Comparison of ENCODE assay signal across 10 mouse cellular contexts in genomic region chrX:96144960-96145488, GRCm38 (mm10). TPM values are rescaled to one million over a fixed set of nuclear protein-coding genes. Genes with fewer than 3 reads are reported as not detected.
DNase-seq lines count a peak whose midpoint lies in the region; ATAC-seq and TF ChIP-seq lines count a peak whose summit lies in the region.
"Had no signal": no experiment of that assay in that cellular context is flagged by ENCODE, and none has a peak within 500 bp of the region (broad histone marks: within the 10 kb centered on the region; RNA-seq: fewer than 3 reads in every experiment).

No protein-coding gene starts in this region.

- no peaks in the 10 kb centered on the region for H3K79me2 ChIP-seq in liver, adult 2 months (ENCODE audit: control insufficient read depth, insufficient read depth, low read length)

- no peak overlapping the region for H3K27ac ChIP-seq in liver, adult 2 months (replicated peaks; ENCODE audit: insufficient read depth, low read depth, low read length)
- H3K27ac ChIP-seq in liver, embryonic 12.5 days: no peak overlapping the region
- 0 out of 2 replicates have a peak overlapping the region, but pooled peaks have one; percentile 17 for H3K27ac ChIP-seq in brown adipose tissue, adult 24 weeks (replicated peaks; ENCODE audit: low read depth, low read length)
- H3K27ac ChIP-seq: limb, embryonic 10.5 days had no signal

- no peaks in the 10 kb centered on the region for H3K36me3 ChIP-seq in liver, adult 2 months (ENCODE audit: control insufficient read depth, insufficient read depth, low read length)
- H3K36me3 ChIP-seq in liver, embryonic 12.5 days: no peaks in the 10 kb centered on the region
- H3K36me3 ChIP-seq: limb, embryonic 10.5 days had no signal

- no peak for TF ChIP-seq POLR2A in liver, adult 2 months (IDR thresholded peaks at IDR 0.05; ENCODE audit: extremely low read depth, insufficient read depth, low read length)

- ATAC-seq in frontal cortex, adult (ENCODE audit: low TSS enrichment): peak; percentile 69
- no peak for ATAC-seq in liver, embryonic 12.5 days
- ATAC-seq in neutrophil, adult 5-6 weeks (ENCODE audit: extremely low read depth, insufficient number of reproducible peaks, low FRiP score, poor library complexity, severe bottlenecking): peak; percentile 86

- H3K4me3 ChIP-seq in liver, adult 2 months (ENCODE audit: insufficient read depth, low read depth, low read length): no peak overlapping the region
- H3K4me3 ChIP-seq in liver, embryonic 12.5 days: no peak overlapping the region
- no peak overlapping the region for H3K4me3 ChIP-seq in brown adipose tissue, adult 24 weeks (ENCODE audit: insufficient read depth, low read depth, low read length)
- H3K4me3 ChIP-seq: limb, embryonic 10.5 days had no signal

- no peaks in the 10 kb centered on the region for H3K9me3 ChIP-seq in liver, embryonic 12.5 days (replicated peaks)
- H3K9me3 ChIP-seq: limb, embryonic 10.5 days had no signal

- H3K27me3 ChIP-seq in liver, adult 2 months (ENCODE audit: control insufficient read depth, insufficient read depth, low read length): no peaks in the 10 kb centered on the region
- no peaks in the 10 kb centered on the region for H3K27me3 ChIP-seq in liver, embryonic 12.5 days (replicated peaks)

- H3K4me1 ChIP-seq in liver, adult 2 months (ENCODE audit: control insufficient read depth, insufficient read depth, low read length): no peaks in the 10 kb centered on the region; the same call in 1 of the 2 replicates
- peaks cover 14% of the 10 kb centered on the region; the same call in 1 of the 2 replicates for H3K4me1 ChIP-seq in liver, embryonic 12.5 days
- H3K4me1 ChIP-seq in brown adipose tissue, adult 24 weeks (ENCODE audit: control insufficient read depth, insufficient read depth, insufficient read length, low read length): no peaks in the 10 kb centered on the region
- H3K4me1 ChIP-seq: limb, embryonic 10.5 days had no signal

- no peak overlapping the region for H3K9ac ChIP-seq in liver, adult 2 months (ENCODE audit: low read depth, low read length)
- H3K9ac ChIP-seq in liver, embryonic 12.5 days: no peak overlapping the region

- WGBS in liver, adult 2 months: 80% methylated on average over 3 of the region's 3 CpGs
- WGBS in liver, embryonic 12.5 days (ENCODE audit: insufficient replicate concordance): 51% methylated on average over 3 of the region's 3 CpGs

- no peak overlapping the region for H3K4me2 ChIP-seq in liver, embryonic 12.5 days

- no peak for TF ChIP-seq CTCF in liver, adult 2 months (IDR thresholded peaks at IDR 0.05; ENCODE audit: low read depth, low read length)

- DNase-seq in frontal cortex, postnatal 14 days (ENCODE audit: low spot score in 2 of 2): no peak
- peak; percentile 31 for DNase-seq in liver, adult 2 months (ENCODE audit: extremely low read depth, low read depth, low spot score)
- DNase-seq in cerebellum, postnatal 4 days (ENCODE audit: low spot score in 2 of 2): no peak
- no peak for DNase-seq in cerebellum, postnatal 36 days
- DNase-seq: right cerebral cortex, postnatal 4 days had no signal

RNA-seq across cellular contexts. Expression of gene Msn, which starts 49.2 kb away (rescaled TPM):
- 8.3 and 10.8 TPM in 2 replicates for total RNA-seq in liver, adult 2 months (2014; rRNA removed)
- 6.7 and 10.8 TPM in 2 replicates for polyA plus RNA-seq in liver, adult 2 months (2012; rRNA removed)
- polyA plus RNA-seq in liver, embryonic 12.5 days (2016; fragmentation: Nextera tagmentation; extraction: Ambion mirVana): 76.7 and 79.1 TPM in 2 replicates
- 82.7 and 102 TPM in 2 replicates for polyA plus RNA-seq in brown adipose tissue, adult 24 weeks (2012; ENCODE audit: insufficient read depth, insufficient read length, missing spikeins)
- total RNA-seq in neutrophil, adult 5-6 weeks (2017): 524 and 579 TPM in 2 replicates
